Mouse (Mus musculus) heart, postnatal 36 days (tissue): Measurements from ENCODE around the gene Mb. TPM values are rescaled to one million over a fixed set of nuclear protein-coding genes. Genes with fewer than 3 reads are reported as not detected.
A peak's percentile ranks its signal among the peaks of the same experiment; 100 is the strongest.

ENCODE experiments used
- DNase-seq, 2 experiments: peaks; one replicate each; pipeline ENCODE4 v3.0.0; 2021 to 2022
- intact Hi-C: fragments of 180-260 bp; cut with DNase I; formaldehyde crosslinking; loops from one replicate; pipeline ENCODE4 v1.15.1; 2025
- total RNA-seq, 2 experiments: library from RNA; stranded (reverse); gene quantifications; 2 replicates each; pipeline ENCODE4 v1.2.3; 2021

Mb gene
- over 10,000 TPM; 17,938 to 18,211 TPM for total RNA-seq

GRCm38 (mm10) chr15:77050570-77050969 is at the start of gene Mb:
Mb (minus strand) TSS chr15:77050670.
- intact Hi-C loops: no loop called here

GRCm38 (mm10) chr15:77099756-77100155 is 49.3 kb upstream of the Mb start:
- intact Hi-C loops: no loop called here
- no peak for DNase-seq

More at GRCm38 (mm10) chr15:77050570-77050969, at the start of gene Mb:
- no peak for DNase-seq

GRCm38 (mm10) chr15:77097358-77097757 is 46.9 kb upstream of the Mb start:
- intact Hi-C loops: no loop called here

GRCm38 (mm10) chr15:77095216-77095615 is 44.7 kb upstream of the Mb start:
- intact Hi-C loops: no loop called here
- no peak for DNase-seq

More at GRCm38 (mm10) chr15:77097358-77097757, 46.9 kb upstream of the Mb start:
- no peak for DNase-seq

GRCm38 (mm10) chr15:77094431-77094830 is 44.0 kb upstream of the Mb start:
- no peak for DNase-seq
- intact Hi-C loops: no loop called here

- DNase-seq: no peak
- intact Hi-C loops: no loop called here
Observed at GRCm38 (mm10) chr15:77091394-77091793, 40.9 kb upstream of the Mb start.

GRCm38 (mm10) chr15:77090531-77090930 is 40.1 kb upstream of the Mb start:
- DNase-seq: no peak
- intact Hi-C loops: no loop called here

GRCm38 (mm10) chr15:77089249-77089648 is 38.8 kb upstream of the Mb start:
- DNase-seq: no peak
- intact Hi-C loops: loop anchor here (5.0 kb wide), 1 partner anchor 58 kb away; no protein-coding TSS in a partner anchor

GRCm38 (mm10) chr15:77086488-77086887 is 36.0 kb upstream of the Mb start:
- intact Hi-C loops: loop anchor here (5.0 kb wide), 1 partner anchor 61 kb away; no protein-coding TSS in a partner anchor
- DNase-seq: no peak

GRCm38 (mm10) chr15:77085818-77086217 is 35.3 kb upstream of the Mb start:
- DNase-seq: peak; percentile 58 to 60
- intact Hi-C loops: loop anchor here (5.0 kb wide), 1 partner anchor 61 kb away; no protein-coding TSS in a partner anchor

- no peak for DNase-seq
- intact Hi-C loops: no loop called here
Observed at GRCm38 (mm10) chr15:77081454-77081853, 31.0 kb upstream of the Mb start.

GRCm38 (mm10) chr15:77080684-77081254 is 30.3 kb upstream of the Mb start:
- intact Hi-C loops: no loop called here
- DNase-seq: no peak

- peak; percentile 51 to 62 for DNase-seq
- intact Hi-C loops: loop anchor here (5.0 kb wide), 1 partner anchor 282 kb away; no protein-coding TSS in a partner anchor
Observed at GRCm38 (mm10) chr15:77079890-77080361, 29.5 kb upstream of the Mb start.

- intact Hi-C loops: loop anchor here (5.0 kb wide), 1 partner anchor 283 kb away; no protein-coding TSS in a partner anchor
Observed at GRCm38 (mm10) chr15:77079256-77079822, 28.9 kb upstream of the Mb start.

GRCm38 (mm10) chr15:77078786-77079185 is 28.3 kb upstream of the Mb start:
- no peak for DNase-seq
- intact Hi-C loops: loop anchor here (5.0 kb wide), 1 partner anchor 284 kb away; no protein-coding TSS in a partner anchor

More at GRCm38 (mm10) chr15:77079256-77079822, 28.9 kb upstream of the Mb start:
- no peak for DNase-seq

GRCm38 (mm10) chr15:77077906-77078305 is 27.4 kb upstream of the Mb start:
- no peak for DNase-seq
- intact Hi-C loops: loop anchor here (5.0 kb wide), 1 partner anchor 284 kb away; no protein-coding TSS in a partner anchor

- intact Hi-C loops: loop anchor here (5.0 kb wide), 1 partner anchor 286 kb away; no protein-coding TSS in a partner anchor
- DNase-seq: no peak
Observed at GRCm38 (mm10) chr15:77076523-77076922, 26.1 kb upstream of the Mb start.

- DNase-seq: no peak
- intact Hi-C loops: no loop called here
Observed at GRCm38 (mm10) chr15:77072556-77073163, 22.2 kb upstream of the Mb start.

- DNase-seq: no peak
- intact Hi-C loops: no loop called here
Observed at GRCm38 (mm10) chr15:77071501-77071900, 21.0 kb upstream of the Mb start.

- no peak for DNase-seq
- intact Hi-C loops: no loop called here
Observed at GRCm38 (mm10) chr15:77070745-77071268, 20.3 kb upstream of the Mb start.

GRCm38 (mm10) chr15:77069019-77069418 is 18.5 kb upstream of the Mb start:
- DNase-seq: no peak
- intact Hi-C loops: loop anchor here (2.0 kb wide), 1 partner anchor 30 kb away; no protein-coding TSS in a partner anchor
